Mouse (Mus musculus): ENCODE measurements at regions not wholly inside any gene's neighbourhood (a gene's known extent, or its start where the extent isn't known, plus 50 kb on each side); places are given as distances from the start of the nearest gene placed in this dataset.
A peak's percentile ranks its signal among the peaks of the same experiment; 100 is the strongest.

- DNase-seq, result no peak
Measured at GRCm38 (mm10) chr8:44155705-44156321, 446.0 kb upstream of the Adam34 start.

- no peak for DNase-seq
Measured at GRCm38 (mm10) chr8:44165115-44165514, 455.3 kb upstream of the Adam34 start.

- no peak for DNase-seq
Measured at GRCm38 (mm10) chr8:44177016-44177415, 467.2 kb upstream of the Adam34 start.

- DNase-seq, result no peak
Measured at GRCm38 (mm10) chr8:44202228-44202627, 492.4 kb upstream of the Adam34 start.

GRCm38 (mm10) chr8:44206391-44207170 is 496.7 kb upstream of the Adam34 start:
- no peak for DNase-seq

GRCm38 (mm10) chr8:44222346-44222745 is 512.5 kb upstream of the Adam34 start:
- DNase-seq, result no peak

GRCm38 (mm10) chr8:44252393-44252792 is 542.5 kb upstream of the Adam34 start:
- no peak for DNase-seq

- DNase-seq, result no peak
Measured at GRCm38 (mm10) chr8:44257051-44257450, 547.2 kb upstream of the Adam34 start.

- DNase-seq, result no peak
Measured at GRCm38 (mm10) chr8:44261039-44261438, 551.2 kb upstream of the Adam34 start.

GRCm38 (mm10) chr8:44273300-44273699 is 563.5 kb upstream of the Adam34 start:
- no peak for DNase-seq

GRCm38 (mm10) chr8:44318216-44318615 is 608.4 kb upstream of the Adam34 start:
- DNase-seq, result no peak

- no peak for DNase-seq
Measured at GRCm38 (mm10) chr8:44334323-44334993, 600.8 kb upstream of the Fat1 start.

- no peak for DNase-seq
Measured at GRCm38 (mm10) chr8:44343401-44343800, 591.8 kb upstream of the Fat1 start.

- DNase-seq, result no peak
Measured at GRCm38 (mm10) chr8:44343924-44344323, 591.3 kb upstream of the Fat1 start.

GRCm38 (mm10) chr8:44347412-44347811 is 587.8 kb upstream of the Fat1 start:
- DNase-seq, result no peak

GRCm38 (mm10) chr8:44373987-44374386 is 561.3 kb upstream of the Fat1 start:
- peak; percentile 10 for DNase-seq

- DNase-seq, result no peak
Measured at GRCm38 (mm10) chr8:44377731-44378130, 557.5 kb upstream of the Fat1 start.

GRCm38 (mm10) chr8:44408462-44408861 is 526.8 kb upstream of the Fat1 start:
- DNase-seq, result no peak

GRCm38 (mm10) chr8:44410261-44410660 is 525.0 kb upstream of the Fat1 start:
- no peak for DNase-seq

- no peak for DNase-seq
Measured at GRCm38 (mm10) chr8:44418003-44418402, 517.2 kb upstream of the Fat1 start.

- DNase-seq, result no peak
Measured at GRCm38 (mm10) chr8:44455433-44455832, 479.8 kb upstream of the Fat1 start.

GRCm38 (mm10) chr8:44456336-44456735 is 478.9 kb upstream of the Fat1 start:
- DNase-seq, result no peak

GRCm38 (mm10) chr8:44466409-44467078 is 468.7 kb upstream of the Fat1 start:
- no peak for DNase-seq

Data from right cerebral cortex, postnatal 25 days (tissue).